Mouse (Mus musculus) heart, embryonic 14.5 days (tissue): ENCODE data around the gene Foxl1. TPM values are rescaled to one million over a fixed set of nuclear protein-coding genes. Genes with fewer than 3 reads are reported as not detected.
A peak's percentile ranks its signal among the peaks of the same experiment; 100 is the strongest.

Experiments used
- ATAC-seq: fragments of 200-750 bp; cut with Nextera tagmentation; 2 replicates; pipeline ENCODE4 v1.8.0; 2017; ENCODE audit warnings: low read depth, moderate TSS enrichment; ENCODE audit not compliant: insufficient number of reproducible peaks, insufficient read depth, low FRiP score
- H3K27ac ChIP-seq, 2 experiments: fragments of 200-500 bp in 1 of 2; fragments of 300-500 bp in 1 of 2; sonication (generic) in 1 of 2; replicated peaks in 1 of 2; 2 replicates each; pipeline ENCODE4 v1.5.1; 2012 to 2014; ENCODE audit warnings: low read depth in 2 of 2, low read length in 2 of 2, control low read depth in 1 of 2, mild to moderate bottlenecking in 1 of 2, mixed read lengths in 1 of 2; ENCODE audit not compliant: control insufficient read depth in 1 of 2, insufficient read depth in 1 of 2
- H3K27me3 ChIP-seq: fragments of 300-500 bp; sonication (generic); 2 replicates; pipeline ENCODE4 v1.6.1; 2014; ENCODE audit warnings: mild to moderate bottlenecking, low read length, control low read depth; ENCODE audit not compliant: control insufficient read depth, insufficient read depth
- H3K36me3 ChIP-seq: fragments of 300-500 bp; sonication (generic); 2 replicates; pipeline ENCODE4 v1.6.1; 2014; ENCODE audit warnings: mild to moderate bottlenecking, control low read depth, low read length, mixed read lengths; ENCODE audit not compliant: control insufficient read depth, insufficient read depth
- H3K4me1 ChIP-seq, 2 experiments: fragments of 200-500 bp in 1 of 2; fragments of 300-500 bp in 1 of 2; sonication (generic) in 1 of 2; 2 replicates each; pipeline ENCODE4 v1.6.1; 2012 to 2014; ENCODE audit warnings: low read length in 2 of 2, control low read depth in 1 of 2, mixed read lengths in 1 of 2; ENCODE audit not compliant: control insufficient read depth in 2 of 2, insufficient read depth in 2 of 2
- H3K4me2 ChIP-seq: fragments of 300-500 bp; sonication (generic); 2 replicates; pipeline ENCODE4 v1.6.1; 2014; ENCODE audit warnings: mild to moderate bottlenecking, low read length
- H3K4me3 ChIP-seq, 2 experiments: fragments of 200-500 bp in 1 of 2; fragments of 300-500 bp in 1 of 2; sonication (generic) in 1 of 2; 2 replicates each; pipeline ENCODE4 v1.5.1; 2012 to 2014; ENCODE audit warnings: low read length in 2 of 2, mild to moderate bottlenecking in 2 of 2, control low read depth in 1 of 2, low read depth in 1 of 2, moderate library complexity in 1 of 2; ENCODE audit not compliant: control insufficient read depth in 1 of 2, insufficient read depth in 1 of 2
- H3K9ac ChIP-seq: fragments of 300-500 bp; sonication (generic); 2 replicates; pipeline ENCODE4 v1.6.1; 2014; ENCODE audit warnings: mild to moderate bottlenecking, low read length
- H3K9me3 ChIP-seq: fragments of 300-500 bp; sonication (generic); 2 replicates; pipeline ENCODE4 v1.6.1; 2016; ENCODE audit warnings: low read length, control low read depth; ENCODE audit not compliant: control insufficient read depth
- WGBS: fragments of 180-500 bp; shearing (Covaris S2); extraction: QIAGEN DNeasy Blood & Tissue Kit; methylation state at CpG from one replicate; pipeline ENCODE4 v1.1.7; 2014; 5-methylcytosine and 5-hydroxymethylcytosine counted together
- polyA plus RNA-seq: library from polyadenylated mRNA; unstranded; fragments of >200 nt; fragmentation: Nextera tagmentation; extraction: Ambion mirVana; gene quantifications from 2 replicates; pipeline ENCODE4 v1.2.1, GENCODE M21; 2014

The Foxl1 gene
- polyA plus RNA-seq, 1 experiment from 2014 or later, result 0.32 TPM

DNA sequence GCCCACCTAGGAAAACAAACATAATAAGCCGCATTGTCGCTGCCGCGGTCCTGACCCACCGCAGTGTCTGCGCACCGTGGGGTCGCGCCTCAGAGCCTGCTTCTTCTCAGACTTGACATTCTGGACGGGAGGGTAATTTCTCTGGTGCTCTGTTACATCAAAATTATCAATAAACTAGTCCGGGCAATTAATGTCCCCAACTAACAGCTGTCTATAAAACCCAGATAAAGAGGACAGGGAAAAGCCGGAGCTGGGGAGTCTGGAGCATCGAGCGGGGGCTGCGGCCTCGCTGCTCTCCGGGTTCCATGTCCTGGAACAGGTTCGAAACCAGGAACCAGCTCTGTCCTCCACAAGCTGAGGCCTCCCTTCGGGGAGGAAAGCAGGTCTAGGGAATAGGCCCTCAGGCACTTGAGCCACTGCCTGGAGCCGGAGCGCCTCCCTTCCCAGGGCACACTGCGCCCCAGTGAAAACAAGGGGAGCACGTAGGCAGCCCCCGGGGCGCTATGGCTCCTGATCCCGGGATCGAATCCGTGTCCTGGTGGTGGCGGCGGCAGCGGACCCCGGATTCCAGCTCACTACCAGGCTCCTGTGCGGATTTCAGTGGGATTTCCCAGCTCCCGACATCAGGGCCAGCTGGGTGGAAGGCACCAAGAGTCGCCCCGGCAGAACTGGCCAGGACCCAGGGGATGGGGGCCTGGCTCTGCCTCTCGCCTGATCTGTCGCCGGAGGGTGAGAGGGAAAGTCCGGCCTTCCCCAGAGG lies 38.7 kb upstream of the Foxl1 start:
- no peak for ATAC-seq
- no peaks in the 10 kb centered on the region for H3K9me3 ChIP-seq
- no peak overlapping the region for H3K4me2 ChIP-seq
- H3K27me3 ChIP-seq, result peaks cover 97% of the 10 kb centered on the region
- WGBS, result 2% methylated on average over 37 of the region's 40 CpGs
- no peak overlapping the region; the same call in 1 of the 2 replicates for H3K9ac ChIP-seq
- peak overlapping the region in 1 of 2 experiments; percentile 21; a peak in 2 of 4 replicates for H3K4me3 ChIP-seq
- H3K27ac ChIP-seq, result no peak overlapping the region
- H3K36me3 ChIP-seq, result no peaks in the 10 kb centered on the region
- H3K4me1 ChIP-seq, result peaks cover 0 to 11% of the 10 kb centered on the region in 2 experiments; a peak in 3 of 4 replicates

DNA sequence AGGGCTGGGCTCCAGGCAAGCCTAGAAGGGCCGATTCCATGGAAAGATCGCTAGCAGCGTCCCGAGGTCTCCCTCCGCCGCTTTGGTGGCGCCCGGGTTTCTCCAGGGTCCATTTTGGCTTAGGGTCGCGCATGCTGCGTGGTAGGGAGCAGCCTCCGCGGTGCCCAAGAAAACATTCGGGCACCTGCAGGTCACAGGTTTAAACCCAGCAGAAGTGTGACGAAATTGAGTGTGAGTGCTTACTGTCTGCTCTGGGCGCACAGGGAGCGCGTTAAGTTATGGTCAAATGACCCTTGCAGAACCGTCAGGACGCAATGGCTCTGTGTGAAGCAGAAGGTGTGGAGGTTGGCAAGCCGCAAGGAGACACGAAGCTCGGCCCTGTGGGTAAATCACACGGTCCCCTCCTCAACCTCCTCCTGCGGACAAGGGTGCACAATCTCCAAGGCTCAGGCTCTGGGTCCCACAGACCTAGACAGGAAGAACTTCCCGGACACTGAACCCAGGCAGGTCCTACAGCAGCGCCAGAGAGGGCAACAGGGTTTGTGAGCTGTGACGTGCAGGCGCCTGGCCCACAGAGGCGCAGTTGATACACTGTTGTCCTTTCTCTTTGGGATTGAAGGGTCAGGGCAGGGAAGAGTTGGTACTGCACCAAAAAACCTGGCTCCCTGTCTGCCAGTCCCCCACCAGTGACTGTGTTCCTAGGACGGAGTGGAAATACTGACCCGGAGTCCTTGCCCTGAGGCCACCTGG lies 37.9 kb upstream of the Foxl1 start:
- no peak for ATAC-seq
- Histone ChIP-seq H3K9me3 (no peaks in the 10 kb centered on the region), H3K4me2 (no peak overlapping the region), H3K27me3 (peaks cover 90% of the 10 kb centered on the region), H3K9ac (no peak overlapping the region; the same call in 1 of the 2 replicates), H3K4me1 (peaks cover 0 to 7% of the 10 kb centered on the region in 2 experiments; a peak in 3 of 4 replicates), H3K4me3 (no peak overlapping the region), H3K36me3 (no peaks in the 10 kb centered on the region), H3K27ac (no peak overlapping the region)
- WGBS, result 8% methylated on average over 32 of the region's 32 CpGs

GRCm38 (mm10) chr8:121090716-121091115 lies 37.0 kb upstream of the Foxl1 start:
- H3K36me3 ChIP-seq, result no peaks in the 10 kb centered on the region
- no peaks in the 10 kb centered on the region for H3K9me3 ChIP-seq
- H3K27me3 ChIP-seq, result peaks cover 85% of the 10 kb centered on the region
- H3K4me1 ChIP-seq, result peaks cover 0 to 5% of the 10 kb centered on the region in 2 experiments; a peak in 1 of 4 replicates
- no peak overlapping the region for H3K27ac ChIP-seq
- 0% methylated on average over 1 of the region's 1 CpGs for WGBS
- H3K4me2 ChIP-seq, result no peak overlapping the region
- H3K9ac ChIP-seq, result no peak overlapping the region
- ATAC-seq, result no peak
- H3K4me3 ChIP-seq, result no peak overlapping the region

DNA sequence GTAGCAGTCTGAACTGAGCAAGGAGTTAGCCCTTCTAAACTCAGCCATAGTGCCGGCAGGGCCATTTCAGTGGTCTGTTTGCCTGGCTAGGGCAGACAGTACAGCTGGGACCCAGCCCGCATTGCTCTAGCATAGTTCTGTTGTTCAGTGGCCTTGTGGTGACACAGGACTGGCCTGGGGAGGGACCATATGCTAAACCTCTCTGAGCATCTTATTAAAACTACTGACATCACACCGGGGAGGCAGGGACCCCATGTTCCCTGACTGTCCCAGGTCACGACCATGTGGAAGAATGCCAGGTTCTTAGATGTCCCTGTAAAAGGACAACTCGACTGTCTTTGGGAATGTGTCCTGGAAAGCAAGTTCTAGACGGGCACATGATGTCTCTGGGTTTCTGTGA lies 35.6 kb upstream of the Foxl1 start:
- no peak overlapping the region for H3K4me2 ChIP-seq
- no peak for ATAC-seq
- H3K4me1 ChIP-seq, result peaks cover 0 to 5% of the 10 kb centered on the region in 2 experiments; a peak in 1 of 4 replicates
- H3K9ac ChIP-seq, result peak overlapping the region; percentile 28; the same call in 1 of the 2 replicates
- no peak overlapping the region for H3K4me3 ChIP-seq
- H3K27me3 ChIP-seq, result peaks cover 75% of the 10 kb centered on the region
- H3K9me3 ChIP-seq, result no peaks in the 10 kb centered on the region
- H3K27ac ChIP-seq, result no peak overlapping the region
- peaks cover 3% of the 10 kb centered on the region for H3K36me3 ChIP-seq
- 23% methylated on average over 6 of the region's 6 CpGs for WGBS

GRCm38 (mm10) chr8:121092627-121093026 lies 35.1 kb upstream of the Foxl1 start:
- Histone ChIP-seq H3K4me2 (no peak overlapping the region), H3K27ac (no peak overlapping the region), H3K4me3 (no peak overlapping the region), H3K27me3 (peaks cover 70% of the 10 kb centered on the region), H3K36me3 (peaks cover 8% of the 10 kb centered on the region), H3K9me3 (no peaks in the 10 kb centered on the region), H3K4me1 (peaks cover 0 to 5% of the 10 kb centered on the region in 2 experiments; a peak in 1 of 4 replicates), H3K9ac (peak overlapping the region; percentile 28; the same call in 1 of the 2 replicates)
- WGBS, result 0% methylated on average over 16 of the region's 16 CpGs
- ATAC-seq, result peak; percentile 27; the same call in 1 of the 2 replicates

GRCm38 (mm10) chr8:121093496-121093895 lies 34.2 kb upstream of the Foxl1 start:
- Histone ChIP-seq H3K4me3 (no peak overlapping the region), H3K4me1 (peaks cover 0 to 5% of the 10 kb centered on the region in 2 experiments; a peak in 1 of 4 replicates), H3K9me3 (no peaks in the 10 kb centered on the region), H3K4me2 (no peak overlapping the region), H3K27me3 (peaks cover 61% of the 10 kb centered on the region), H3K27ac (no peak overlapping the region), H3K9ac (no peak overlapping the region), H3K36me3 (peaks cover 17% of the 10 kb centered on the region)
- 62% methylated on average over 6 of the region's 6 CpGs for WGBS
- ATAC-seq, result no peak

- ATAC-seq, result peak; percentile 41; the same call in 1 of the 2 replicates
- H3K4me2 ChIP-seq, result no peak overlapping the region
- no peak overlapping the region for H3K9ac ChIP-seq
- H3K4me1 ChIP-seq, result peaks cover 3 to 23% of the 10 kb centered on the region in 2 experiments; a peak in 3 of 4 replicates
- peaks cover 61% of the 10 kb centered on the region for H3K36me3 ChIP-seq
- 42% methylated on average over 17 of the region's 17 CpGs for WGBS
- H3K9me3 ChIP-seq, result no peaks in the 10 kb centered on the region
- H3K27ac ChIP-seq, result no peak overlapping the region
- peaks cover 5% of the 10 kb centered on the region; the same call in 1 of the 2 replicates for H3K27me3 ChIP-seq
- no peak overlapping the region for H3K4me3 ChIP-seq
These were observed 23.5 kb upstream of the Foxl1 start for GRCm38 (mm10) chr8:121104049-121104818.
